Mouse (Mus musculus): ENCODE results near the gene Enpp4.

Gene Enpp4

GRCm38 (mm10) chr17:44091512-44091911 lies 14.1 kb downstream of the Enpp4 start:
- DNase-seq (ENCODE audit: extremely low spot score), result no peak

- no peak for DNase-seq (ENCODE audit: extremely low spot score)
These were observed 14.7 kb downstream of the Enpp4 start for GRCm38 (mm10) chr17:44090916-44091315.

- DNase-seq (ENCODE audit: extremely low spot score), result no peak
These were observed 17.4 kb downstream of the Enpp4 start for GRCm38 (mm10) chr17:44088226-44088625.

GRCm38 (mm10) chr17:44083156-44083555 lies 22.5 kb downstream of the Enpp4 start:
- no peak for DNase-seq (ENCODE audit: extremely low spot score)

- DNase-seq (ENCODE audit: extremely low spot score), result peak; percentile 68
These were observed 26.8 kb downstream of the Enpp4 start, which contains the start of gene Enpp5 for GRCm38 (mm10) chr17:44078631-44079350. TSS of gene Enpp5 (plus strand) at chr17:44078813.

- DNase-seq (ENCODE audit: extremely low spot score), result no peak
These were observed 27.8 kb downstream of the Enpp4 start for GRCm38 (mm10) chr17:44077843-44078160.

GRCm38 (mm10) chr17:44077146-44077842 lies 28.3 kb downstream of the Enpp4 start:
- no peak for DNase-seq (ENCODE audit: extremely low spot score)

GRCm38 (mm10) chr17:44076051-44076680 lies 29.4 kb downstream of the Enpp4 start:
- peak; percentile 9 for DNase-seq (ENCODE audit: extremely low spot score)

GRCm38 (mm10) chr17:44075601-44076000 lies 30.0 kb downstream of the Enpp4 start:
- no peak for DNase-seq (ENCODE audit: extremely low spot score)

GRCm38 (mm10) chr17:44071680-44072079 lies 33.9 kb downstream of the Enpp4 start:
- DNase-seq (ENCODE audit: extremely low spot score), result no peak

- DNase-seq (ENCODE audit: extremely low spot score), result no peak
These were observed 36.7 kb downstream of the Enpp4 start for GRCm38 (mm10) chr17:44068876-44069275.

- no peak for DNase-seq (ENCODE audit: extremely low spot score)
These were observed 44.2 kb downstream of the Enpp4 start for GRCm38 (mm10) chr17:44061289-44061890.

- no peak for DNase-seq (ENCODE audit: extremely low spot score)
These were observed 44.8 kb downstream of the Enpp4 start for GRCm38 (mm10) chr17:44060781-44061180.

GRCm38 (mm10) chr17:44058145-44058544 lies 47.5 kb downstream of the Enpp4 start:
- no peak for DNase-seq (ENCODE audit: extremely low spot score)

- no peak for DNase-seq (ENCODE audit: extremely low spot score)
These were observed 48.5 kb downstream of the Enpp4 start for GRCm38 (mm10) chr17:44057123-44057522.

- DNase-seq (ENCODE audit: extremely low spot score), result no peak
These were observed 52.2 kb downstream of the Enpp4 start for GRCm38 (mm10) chr17:44053427-44053826.

All from embryo, embryonic 9.5 days (tissue).